Mouse (Mus musculus): ENCODE data around the gene Flnb. TPM values are rescaled to one million over a fixed set of nuclear protein-coding genes. Genes with fewer than 3 reads are reported as not detected.

Flnb gene
- polyA plus RNA-seq (2012; ENCODE audit: insufficient read depth, low replicate concordance) = 0.17 and 4.2 TPM in 2 replicates

- Histone ChIP-seq H3K36me3 (replicated peaks; ENCODE audit: low read length) (no peaks in the 10 kb centered on the region), H3K4me1 (peaks cover 28% of the 10 kb centered on the region), H3K4me3 (replicated peaks) (peak within 1 kb of the TSS; percentile 97), H3K9me3 (no peaks in the 10 kb centered on the region), H3K27me3 (replicated peaks) (peaks cover 24% of the 10 kb centered on the region)
- no peak for TF ChIP-seq GATA1 (IDR thresholded peaks at IDR 0.05; ENCODE audit: borderline replicate concordance, low read length)
- TF ChIP-seq FLI1 (IDR thresholded peaks at IDR 0.05; ENCODE audit: low read length) = no peak
Observed at GRCm38 (mm10) chr14:7817770-7818462, at the start of gene Flnb. Flnb (plus strand) TSS chr14:7817957.

GRCm38 (mm10) chr14:7773714-7774389 lies 43.9 kb upstream of the Flnb start:
- H3K27me3 ChIP-seq (replicated peaks) = no peaks in the 10 kb centered on the region
- H3K4me1 ChIP-seq = no peaks in the 10 kb centered on the region
- peak overlapping the region; percentile 87 for H3K4me3 ChIP-seq (replicated peaks)
- no peak for TF ChIP-seq GATA1 (IDR thresholded peaks at IDR 0.05; ENCODE audit: borderline replicate concordance, low read length)
- TF ChIP-seq FLI1 (IDR thresholded peaks at IDR 0.05; ENCODE audit: low read length) = no peak
- no peaks in the 10 kb centered on the region for H3K36me3 ChIP-seq (replicated peaks; ENCODE audit: low read length)
- no peaks in the 10 kb centered on the region for H3K9me3 ChIP-seq

GRCm38 (mm10) chr14:7786073-7786472 lies 31.7 kb upstream of the Flnb start:
- no peaks in the 10 kb centered on the region for H3K9me3 ChIP-seq
- H3K4me1 ChIP-seq = peaks cover under 1% of the 10 kb centered on the region; the same call in 1 of the 2 replicates
- no peak for TF ChIP-seq FLI1 (IDR thresholded peaks at IDR 0.05; ENCODE audit: low read length)
- no peaks in the 10 kb centered on the region for H3K36me3 ChIP-seq (replicated peaks; ENCODE audit: low read length)
- no peak overlapping the region for H3K4me3 ChIP-seq (replicated peaks)
- peaks cover 19% of the 10 kb centered on the region for H3K27me3 ChIP-seq (replicated peaks)

GRCm38 (mm10) chr14:7789266-7790030 lies 28.3 kb upstream of the Flnb start:
- TF ChIP-seq GATA1 (IDR thresholded peaks at IDR 0.05; ENCODE audit: borderline replicate concordance, low read length) = no peak
- TF ChIP-seq FLI1 (IDR thresholded peaks at IDR 0.05; ENCODE audit: low read length) = no peak

GRCm38 (mm10) chr14:7791061-7791531 lies 26.7 kb upstream of the Flnb start:
- Histone ChIP-seq H3K27me3 (replicated peaks) (peaks cover 31% of the 10 kb centered on the region), H3K36me3 (replicated peaks; ENCODE audit: low read length) (no peaks in the 10 kb centered on the region), H3K4me3 (replicated peaks) (peak overlapping the region; percentile 81), H3K4me1 (peaks cover 14% of the 10 kb centered on the region), H3K9me3 (0 out of 2 replicates have a peak, but pooled peaks cover 5% of the 10 kb centered on the region)
- TF ChIP-seq FLI1 (IDR thresholded peaks at IDR 0.05; ENCODE audit: low read length) (no peak), GATA1 (IDR thresholded peaks at IDR 0.05; ENCODE audit: borderline replicate concordance, low read length) (no peak)

More at GRCm38 (mm10) chr14:7789266-7790030, 28.3 kb upstream of the Flnb start:
- H3K27me3 ChIP-seq (replicated peaks) = peaks cover 29% of the 10 kb centered on the region
- H3K4me3 ChIP-seq (replicated peaks) = no peak overlapping the region
- H3K9me3 ChIP-seq = 0 out of 2 replicates have a peak, but pooled peaks cover 5% of the 10 kb centered on the region
- H3K4me1 ChIP-seq = peaks cover 14% of the 10 kb centered on the region
- H3K36me3 ChIP-seq (replicated peaks; ENCODE audit: low read length) = no peaks in the 10 kb centered on the region

GRCm38 (mm10) chr14:7791532-7792159 lies 26.1 kb upstream of the Flnb start, which contains the start of gene Gm26661:
Gm26661 (plus strand) TSS chr14:7791587.
- 0 out of 2 replicates have a peak, but pooled peaks cover 5% of the 10 kb centered on the region for H3K9me3 ChIP-seq
- H3K27me3 ChIP-seq (replicated peaks) = peaks cover 31% of the 10 kb centered on the region
- no peaks in the 10 kb centered on the region for H3K36me3 ChIP-seq (replicated peaks; ENCODE audit: low read length)
- peak within 1 kb of the TSS; percentile 81 for H3K4me3 ChIP-seq (replicated peaks)
- peaks cover 14% of the 10 kb centered on the region for H3K4me1 ChIP-seq
- TF ChIP-seq FLI1 (IDR thresholded peaks at IDR 0.05; ENCODE audit: low read length) = no peak
- TF ChIP-seq GATA1 (IDR thresholded peaks at IDR 0.05; ENCODE audit: borderline replicate concordance, low read length) = no peak

DNA sequence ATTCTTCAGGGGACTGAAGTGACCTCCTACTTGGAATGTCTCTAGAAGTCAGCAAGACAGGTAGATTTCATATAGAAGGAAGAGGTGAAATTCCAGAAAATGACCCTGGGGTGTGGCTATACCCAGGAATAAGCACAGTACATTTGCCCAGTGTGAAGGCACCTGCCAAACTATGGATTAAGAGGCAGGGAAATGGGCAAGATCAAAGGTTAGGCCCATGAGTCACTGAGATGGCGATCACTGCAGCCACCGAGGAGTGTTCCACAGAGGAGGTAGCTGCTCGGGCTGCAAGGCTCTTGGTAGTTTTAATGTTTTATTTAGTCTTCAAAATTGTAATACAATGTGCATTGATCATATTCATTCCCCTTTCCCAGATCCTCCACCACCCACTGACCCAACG lies 21.8 kb upstream of the Flnb start:
- peaks cover 9% of the 10 kb centered on the region; the same call in 1 of the 2 replicates for H3K9me3 ChIP-seq
- H3K27me3 ChIP-seq (replicated peaks) = peaks cover 17% of the 10 kb centered on the region

GRCm38 (mm10) chr14:7800611-7801010 lies 17.1 kb upstream of the Flnb start:
- H3K4me3 ChIP-seq (replicated peaks) = no peak overlapping the region
- H3K36me3 ChIP-seq (replicated peaks; ENCODE audit: low read length) = no peaks in the 10 kb centered on the region
- no peaks in the 10 kb centered on the region for H3K27me3 ChIP-seq (replicated peaks)
- TF ChIP-seq FLI1 (IDR thresholded peaks at IDR 0.05; ENCODE audit: low read length) (no peak), GATA1 (IDR thresholded peaks at IDR 0.05; ENCODE audit: borderline replicate concordance, low read length) (no peak)
- peaks cover 7% of the 10 kb centered on the region; the same call in 1 of the 2 replicates for H3K9me3 ChIP-seq
- H3K4me1 ChIP-seq = no peaks in the 10 kb centered on the region

More for the DNA sequence above, 21.8 kb upstream of the Flnb start:
- Histone ChIP-seq H3K4me1 (peaks cover 14% of the 10 kb centered on the region), H3K4me3 (replicated peaks) (no peak overlapping the region), H3K36me3 (replicated peaks; ENCODE audit: low read length) (no peaks in the 10 kb centered on the region)
- TF ChIP-seq FLI1 (IDR thresholded peaks at IDR 0.05; ENCODE audit: low read length) (no peak), GATA1 (IDR thresholded peaks at IDR 0.05; ENCODE audit: borderline replicate concordance, low read length) (no peak)

GRCm38 (mm10) chr14:7801831-7802230 lies 15.9 kb upstream of the Flnb start:
- no peaks in the 10 kb centered on the region for H3K27me3 ChIP-seq (replicated peaks)
- TF ChIP-seq GATA1 (IDR thresholded peaks at IDR 0.05; ENCODE audit: borderline replicate concordance, low read length) = no peak
- TF ChIP-seq FLI1 (IDR thresholded peaks at IDR 0.05; ENCODE audit: low read length) = no peak
- H3K4me3 ChIP-seq (replicated peaks) = no peak overlapping the region

More at GRCm38 (mm10) chr14:7801831-7802230, 15.9 kb upstream of the Flnb start:
- H3K36me3 ChIP-seq (replicated peaks; ENCODE audit: low read length) = no peaks in the 10 kb centered on the region
- peaks cover 7% of the 10 kb centered on the region; the same call in 1 of the 2 replicates for H3K9me3 ChIP-seq
- H3K4me1 ChIP-seq = no peaks in the 10 kb centered on the region

All from megakaryocyte, embryonic 14.5 days (primary cell).